Mouse (Mus musculus) cerebellum, postnatal 14 days (tissue): ENCODE measurements around the gene Cgrrf1.

ENCODE experiments used
- DNase-seq, 2 experiments: peaks; one replicate each; pipeline ENCODE4 v3.0.0; 2021; ENCODE audit warnings: mixed read lengths in 2 of 2

Gene Cgrrf1

GRCm38 (mm10) chr14:46897953-46898352, 66.0 kb downstream of the Cgrrf1 start:
- no peak for DNase-seq

GRCm38 (mm10) chr14:46898626-46899025, 66.7 kb downstream of the Cgrrf1 start:
- DNase-seq, result no peak

- DNase-seq, result no peak
These were observed 70.7 kb downstream of the Cgrrf1 start for GRCm38 (mm10) chr14:46902498-46903087.
